Mouse (Mus musculus) thymus, postnatal 0 days (tissue): ENCODE data around the gene Ckap2. TPM values are rescaled to one million over a fixed set of nuclear protein-coding genes. Genes with fewer than 3 reads are reported as not detected.
"Not testable (repeated sequence)": the region's sequence is repeated elsewhere in the genome, so short reads cannot be mapped to it uniquely, and the experiment has no call there.

Source experiments
- DNase-seq: peaks from one replicate; pipeline ENCODE4 v3.0.0-alpha.2; 2015; ENCODE audit warnings: low spot score
- polyA plus RNA-seq: library from polyadenylated mRNA; unstranded; fragments of >200 nt; fragmentation: Nextera tagmentation; extraction: Ambion mirVana; gene quantifications from 2 replicates; pipeline ENCODE4 v1.2.1, GENCODE M21; 2015

Ckap2 gene
- polyA plus RNA-seq, 1 experiment from 2014 or later, result 37.7 TPM

GRCm38 (mm10) chr8:22149643-22150344 lies 35.8 kb downstream of the Ckap2 start:
- DNase-seq, result no peak

GRCm38 (mm10) chr8:22148367-22148740 lies 37.3 kb downstream of the Ckap2 start:
- DNase-seq, result no peak

GRCm38 (mm10) chr8:22147706-22148366 lies 37.8 kb downstream of the Ckap2 start:
- no peak for DNase-seq

GRCm38 (mm10) chr8:22145831-22146230 lies 39.8 kb downstream of the Ckap2 start:
- no peak for DNase-seq

- no peak for DNase-seq
These were observed 41.7 kb downstream of the Ckap2 start for GRCm38 (mm10) chr8:22143764-22144491.

- DNase-seq, result no peak
These were observed 43.0 kb downstream of the Ckap2 start for GRCm38 (mm10) chr8:22142592-22142991.

GRCm38 (mm10) chr8:22141836-22142385 lies 43.7 kb downstream of the Ckap2 start:
- DNase-seq, result no peak

GRCm38 (mm10) chr8:22136462-22136861 lies 49.2 kb downstream of the Ckap2 start:
- DNase-seq, result not testable (repeated sequence)

GRCm38 (mm10) chr8:22134750-22135135 lies 50.9 kb downstream of the Ckap2 start:
- no peak for DNase-seq

GRCm38 (mm10) chr8:22134078-22134749 lies 51.4 kb downstream of the Ckap2 start:
- DNase-seq, result no peak

GRCm38 (mm10) chr8:22132062-22132461 lies 53.6 kb downstream of the Ckap2 start:
- DNase-seq, result no peak

GRCm38 (mm10) chr8:22124220-22125152 lies 61.1 kb downstream of the Ckap2 start, which contains the start of gene Nek5:
Nek5 (minus strand) TSS chr8:22125053.
- peak; percentile 57 for DNase-seq

Other genes with a start within 250 kb of the Ckap2 start
- gene Defb35, start 247.5 kb downstream of the Ckap2 start, polyA plus RNA-seq, result not detected in 2 replicates
- not detected in 2 replicates for gene Defb13, start 239.1 kb downstream of the Ckap2 start, polyA plus RNA-seq
- 0.07 TPM in 1 of 2 replicates, not detected in the other for gene Fam90a1a, start 227.1 kb downstream of the Ckap2 start, polyA plus RNA-seq
- gene Ccdc70, start 216.0 kb downstream of the Ckap2 start, polyA plus RNA-seq, result not detected in 2 replicates
- gene Atp7b, start 125.5 kb downstream of the Ckap2 start, polyA plus RNA-seq, result 2.3 and 2.4 TPM in 2 replicates
- 15.4 and 16.5 TPM in 2 replicates for gene Alg11, start 125.1 kb downstream of the Ckap2 start, polyA plus RNA-seq
- gene Nek5, start 60.8 kb downstream of the Ckap2 start, polyA plus RNA-seq, result 0.23 TPM in 1 of 2 replicates, not detected in the other
- gene Nek3, start 19.4 kb downstream of the Ckap2 start, polyA plus RNA-seq, result 4.5 and 4.7 TPM in 2 replicates
- gene Vps36, start 7.0 kb upstream of the Ckap2 start, polyA plus RNA-seq, result 38.9 and 39.0 TPM in 2 replicates
- 2.2 and 2.6 TPM in 2 replicates for gene Thsd1, start 41.5 kb upstream of the Ckap2 start, polyA plus RNA-seq
- gene Tpte, start 97.6 kb upstream of the Ckap2 start, polyA plus RNA-seq, result not detected in 2 replicates
- 11.5 and 11.8 TPM in 2 replicates for gene Slc25a15, start 212.8 kb upstream of the Ckap2 start, polyA plus RNA-seq
- 42.4 and 42.6 TPM in 2 replicates for gene Mrps31, start 225.5 kb upstream of the Ckap2 start, polyA plus RNA-seq